Mouse (Mus musculus) regulatory T cell (primary cell): ENCODE results near the gene Shc2.

Source experiments
- in situ Hi-C: fragments of 300-600 bp; cut with MboI, MseI; formaldehyde crosslinking; loops from one replicate; pipeline ENCODE4 v1.15.1; 2025; ENCODE audit warnings: high pct_unique_total_duplicates

Gene Shc2

DNA sequence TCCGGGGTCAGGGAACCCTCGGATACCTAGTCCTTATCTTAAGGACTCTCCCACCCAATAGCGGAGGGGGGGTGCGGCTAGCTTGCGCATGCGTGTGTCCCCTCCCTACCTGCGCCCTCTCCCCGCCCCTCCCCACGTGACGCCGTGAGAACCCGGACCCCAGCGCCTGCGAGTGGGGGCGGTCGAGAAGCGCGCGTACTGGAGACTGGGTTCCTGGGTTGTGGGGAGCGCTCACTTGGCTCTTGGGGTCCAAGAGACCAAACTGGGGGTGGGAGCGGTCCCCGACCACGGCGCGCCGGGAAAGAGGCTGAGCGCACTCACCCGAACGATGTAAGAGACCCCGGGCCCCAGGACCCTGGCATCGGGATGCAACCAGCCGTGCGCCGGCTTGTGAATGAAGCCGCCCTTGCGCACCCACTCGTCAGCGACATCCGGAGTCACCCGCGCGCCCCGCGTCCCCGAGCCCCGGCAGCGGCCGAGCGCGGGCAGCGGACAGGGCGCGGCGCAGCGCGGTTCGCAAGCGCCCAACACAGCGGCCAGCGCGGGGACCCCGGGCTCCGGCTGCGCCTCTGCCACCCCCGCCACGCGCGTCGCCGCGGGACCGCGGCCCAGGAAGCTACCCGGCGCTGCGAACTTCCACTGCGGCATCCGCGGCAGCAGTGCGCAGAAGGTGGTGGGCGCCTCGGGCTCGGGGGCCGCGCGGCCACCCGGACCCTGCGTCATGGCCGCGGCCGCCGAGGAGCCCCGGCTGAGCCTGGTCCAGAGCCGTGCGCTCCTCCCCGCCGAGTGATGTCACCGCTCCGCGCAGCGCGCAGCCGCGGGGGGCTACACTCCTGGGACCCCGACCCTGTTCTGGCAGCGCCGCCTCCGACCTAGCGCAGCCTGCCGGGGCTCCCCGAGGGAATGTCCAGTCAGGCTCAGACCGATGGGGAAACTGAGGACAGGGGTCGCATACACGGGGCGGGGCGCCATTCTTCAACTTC is at the start of gene Shc2:
Gene Shc2, minus strand, starts transcription at position 791 of the 983 bp plus-strand sequence.
- in situ Hi-C loops, result no loop called here

DNA sequence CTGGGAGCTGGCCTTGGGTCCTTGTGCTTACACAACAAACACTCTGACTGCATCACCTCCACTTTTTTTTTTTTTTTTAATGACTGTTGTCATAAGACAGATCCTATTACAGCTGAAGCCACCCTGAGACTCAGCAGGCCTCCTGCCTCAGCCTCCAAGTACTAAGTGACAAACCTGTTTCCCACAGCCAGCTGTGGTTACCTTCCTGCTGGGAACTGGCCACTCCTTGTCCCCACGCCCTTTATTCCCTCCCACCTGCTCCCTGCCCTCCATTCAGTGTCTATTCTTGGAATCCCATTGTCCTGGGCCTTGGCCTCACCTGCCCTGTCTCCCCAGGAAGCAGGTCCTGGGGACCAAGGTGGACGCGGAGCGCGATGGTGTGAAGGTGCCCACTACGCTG is 49.8 kb upstream of the Shc2 start:
- in situ Hi-C loops, result loop anchor here (10.0 kb wide), 1 partner anchor 1113 kb away; the partner anchor contains the start of gene Ilvbl

DNA sequence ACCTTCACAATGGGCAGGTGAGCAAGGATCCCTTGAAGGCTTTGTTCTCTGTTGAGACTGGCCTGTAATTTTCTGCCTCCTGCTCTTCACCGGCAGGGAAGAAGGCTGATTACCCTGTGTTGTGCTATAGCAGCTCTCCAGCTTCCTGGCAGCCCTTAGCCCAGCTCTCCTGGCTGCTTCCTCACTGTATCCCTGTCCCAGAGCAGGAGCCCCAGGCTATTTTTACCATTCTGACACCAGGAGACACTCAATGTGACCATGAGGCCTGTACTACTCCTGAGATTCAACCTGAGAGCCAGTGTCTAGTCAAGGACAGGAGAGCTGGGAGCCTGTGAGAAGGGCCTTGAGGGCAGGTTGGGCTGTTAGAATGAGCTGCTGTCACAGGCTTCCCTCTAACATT is 49.0 kb upstream of the Shc2 start:
- in situ Hi-C loops, result loop anchor here (10.0 kb wide), 1 partner anchor 1112 kb away; the partner anchor contains the start of gene Ilvbl

DNA sequence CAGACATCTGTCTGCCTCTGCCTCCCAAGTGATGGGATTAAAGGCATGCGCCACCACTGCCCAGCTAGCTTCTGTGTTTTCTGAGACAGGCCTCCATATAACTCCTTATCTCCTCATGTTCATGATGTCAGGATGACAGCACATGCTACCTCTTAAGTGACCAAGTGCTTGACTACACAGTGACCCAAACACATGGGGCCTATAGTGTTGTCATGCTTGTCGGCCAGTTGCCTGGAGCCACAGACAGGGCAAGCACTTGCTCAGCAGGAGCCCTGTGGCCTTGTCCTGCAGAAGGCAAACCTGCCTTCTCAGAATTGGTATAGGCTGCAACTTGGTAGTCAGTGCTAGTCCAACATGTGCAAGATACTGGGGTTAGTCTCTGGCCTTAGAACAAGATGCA is 48.5 kb upstream of the Shc2 start:
- in situ Hi-C loops, result loop anchor here (10.0 kb wide), 1 partner anchor 1111 kb away; the partner anchor contains the start of gene Ilvbl

- in situ Hi-C loops, result loop anchor here (10.0 kb wide), 1 partner anchor 1110 kb away; the partner anchor contains the start of gene Ilvbl
These were observed 47.3 kb upstream of the Shc2 start for GRCm38 (mm10) chr10:79684770-79685600.

DNA sequence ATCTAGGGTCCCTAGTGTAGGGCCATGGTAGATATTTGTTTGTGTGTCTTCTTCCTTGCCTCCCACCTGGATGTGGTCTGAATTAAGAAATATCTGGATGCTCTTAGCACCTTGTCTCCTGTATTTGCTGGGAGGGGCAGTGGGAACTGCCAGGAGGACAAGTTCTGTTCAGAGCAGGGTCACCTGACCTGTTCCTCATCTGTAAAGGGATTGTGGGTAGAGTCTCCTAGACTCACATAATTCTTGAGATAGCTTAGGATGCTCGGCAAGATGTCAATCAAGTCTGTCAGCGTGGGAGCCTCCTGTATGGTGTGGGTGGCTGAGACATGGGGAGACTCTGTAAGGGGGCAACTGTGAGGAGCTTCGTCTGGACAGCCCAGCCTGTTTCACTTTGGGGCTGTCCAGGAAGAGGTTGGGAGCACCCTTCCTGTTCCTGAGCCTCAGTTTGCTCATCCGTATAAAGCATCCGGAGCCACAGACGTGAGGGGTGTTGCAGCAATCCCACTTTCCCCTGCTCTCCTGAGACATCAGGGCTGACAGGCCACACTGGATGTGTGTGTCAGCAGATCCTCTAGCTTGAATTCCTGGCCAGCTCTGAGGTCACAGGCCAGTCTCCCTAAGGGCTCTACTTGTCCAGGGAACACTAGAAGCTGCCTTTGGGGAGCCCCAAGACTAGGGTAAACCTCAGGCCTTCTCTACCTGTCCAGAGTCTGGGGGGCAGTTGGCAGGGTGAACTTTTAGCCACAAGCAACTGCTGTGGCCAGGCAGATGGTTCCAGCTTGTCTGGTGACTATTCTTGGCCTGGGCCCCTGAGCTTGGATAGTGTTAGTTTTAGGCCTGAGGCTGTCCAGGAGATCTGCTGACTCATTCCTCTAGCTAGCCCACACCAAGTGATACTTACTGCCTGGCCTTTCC is 46.3 kb upstream of the Shc2 start:
- in situ Hi-C loops, result loop anchor here (10.0 kb wide), 1 partner anchor 1109 kb away; the partner anchor contains the start of gene Ilvbl

- in situ Hi-C loops, result loop anchor here (10.0 kb wide), 1 partner anchor 1108 kb away; the partner anchor contains the start of gene Ilvbl
These were observed 45.3 kb upstream of the Shc2 start for GRCm38 (mm10) chr10:79682916-79683582.

GRCm38 (mm10) chr10:79682551-79682915 is 44.8 kb upstream of the Shc2 start:
- in situ Hi-C loops, result loop anchor here (10.0 kb wide), 1 partner anchor 1108 kb away; the partner anchor contains the start of gene Ilvbl

DNA sequence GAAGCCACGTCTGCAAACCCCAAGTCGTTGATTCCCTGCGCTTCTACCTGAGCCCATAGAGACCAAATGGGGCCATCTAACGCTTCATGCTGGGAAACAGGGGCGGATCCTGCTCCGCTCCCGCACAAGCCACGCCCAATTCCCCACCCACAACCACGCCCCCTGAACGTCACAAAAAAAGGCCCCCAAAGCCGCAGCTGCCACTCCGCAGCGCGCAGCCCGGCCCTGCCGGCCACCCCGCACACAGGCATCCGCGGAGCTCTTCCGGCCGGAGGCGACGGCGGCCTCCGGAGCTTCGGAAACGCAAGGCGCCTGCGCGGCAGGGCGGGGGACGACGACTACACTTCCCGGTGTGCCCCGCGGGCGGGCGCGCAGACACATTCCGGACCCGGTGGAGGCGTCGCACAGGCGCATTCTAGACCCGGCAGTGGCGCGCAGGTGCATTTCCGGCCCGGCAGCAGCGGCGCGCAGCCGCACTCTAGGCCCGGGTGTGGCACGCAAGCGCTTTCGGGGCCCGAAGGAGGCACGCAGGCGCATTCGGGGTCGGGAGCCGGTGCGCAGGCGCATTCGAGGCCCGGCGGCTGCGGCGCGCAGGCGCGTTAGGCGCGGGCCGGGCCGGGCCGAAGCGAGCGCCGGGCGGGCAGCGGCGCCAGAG is 44.0 kb upstream of the Shc2 start, which contains the start of gene Cdc34:
Gene Cdc34, plus strand, starts transcription at position 605 of the 655 bp plus-strand sequence.
- in situ Hi-C loops, result loop anchor here (10.0 kb wide), 1 partner anchor 1107 kb away; the partner anchor contains the start of gene Ilvbl

DNA sequence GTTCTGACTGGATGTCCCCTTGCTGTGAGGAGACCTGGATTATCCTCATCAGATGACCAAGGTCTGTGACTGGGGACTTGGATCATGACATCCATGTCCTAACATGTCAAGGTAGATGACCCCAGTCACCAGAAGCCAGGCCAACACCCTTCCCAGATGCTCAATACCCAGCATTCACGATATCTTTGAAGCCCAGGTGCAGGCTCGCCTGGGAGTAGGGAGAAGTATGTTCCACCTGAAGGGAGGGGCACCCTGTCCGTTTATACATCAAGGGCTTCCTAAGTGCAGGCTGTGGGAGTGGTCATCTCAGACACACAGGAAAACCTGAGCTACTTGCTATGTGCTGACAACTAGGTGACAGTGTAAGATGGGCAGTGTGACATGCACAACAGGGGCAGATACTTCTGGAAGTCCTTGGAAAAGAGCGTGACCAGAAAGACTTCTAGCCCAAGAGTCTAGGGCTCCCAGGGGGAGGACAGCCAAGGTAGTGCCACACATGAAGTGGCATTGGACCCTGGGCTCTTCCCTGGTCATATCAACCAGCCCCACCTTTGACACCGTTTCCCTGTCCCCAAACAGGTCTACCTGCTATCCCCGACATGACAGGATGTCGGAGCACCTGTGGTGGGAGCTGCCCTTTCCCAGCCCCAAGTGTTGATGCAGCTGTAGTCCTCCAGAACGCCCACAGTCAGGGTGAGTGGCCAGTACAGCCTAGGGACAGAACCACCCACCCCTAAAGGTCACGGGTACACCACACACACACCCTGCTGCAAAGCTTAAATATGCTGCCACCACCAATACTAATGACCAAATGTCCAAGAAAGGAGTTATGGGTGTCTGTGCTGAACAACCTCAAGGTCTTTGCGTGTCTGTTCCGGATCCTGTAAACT is 43.1 kb upstream of the Shc2 start:
- in situ Hi-C loops, result loop anchor here (10.0 kb wide), 1 partner anchor 1106 kb away; the partner anchor contains the start of gene Ilvbl

DNA sequence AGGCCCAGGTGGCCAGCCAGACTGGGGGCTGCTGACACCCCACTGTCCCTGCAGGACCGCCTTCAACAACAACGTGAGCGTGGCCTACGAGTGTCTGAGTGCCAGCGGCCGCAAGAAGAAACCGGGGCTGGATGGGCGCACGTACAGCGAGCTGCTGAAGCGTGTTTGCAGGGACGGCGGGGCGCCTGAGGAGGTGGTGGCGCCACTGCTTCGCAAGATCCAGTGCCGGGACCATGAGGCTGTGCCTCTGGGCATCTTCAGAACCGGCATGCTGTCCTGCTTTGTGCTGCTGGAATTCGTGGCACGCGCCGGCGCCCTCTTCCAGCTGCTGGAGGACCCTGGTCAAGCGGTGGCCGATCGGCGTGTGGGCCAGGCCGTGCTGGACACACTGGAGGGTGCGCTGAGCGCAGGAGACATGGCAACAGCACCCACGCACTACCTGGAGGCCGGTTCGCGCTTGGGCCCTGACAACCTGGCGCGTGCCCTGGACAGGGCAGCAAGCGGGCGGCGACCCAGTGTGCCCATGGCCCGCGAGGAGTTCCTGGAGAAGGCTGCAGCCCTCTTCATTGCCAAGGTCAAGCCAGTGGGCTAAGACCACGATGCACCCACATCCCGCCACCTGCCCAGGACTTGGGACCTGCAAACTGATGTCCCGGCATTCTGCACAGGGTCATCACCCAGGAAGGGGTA is 37.8 kb upstream of the Shc2 start:
- in situ Hi-C loops, result no loop called here

GRCm38 (mm10) chr10:79673054-79673453 is 35.3 kb upstream of the Shc2 start:
- in situ Hi-C loops, result no loop called here

DNA sequence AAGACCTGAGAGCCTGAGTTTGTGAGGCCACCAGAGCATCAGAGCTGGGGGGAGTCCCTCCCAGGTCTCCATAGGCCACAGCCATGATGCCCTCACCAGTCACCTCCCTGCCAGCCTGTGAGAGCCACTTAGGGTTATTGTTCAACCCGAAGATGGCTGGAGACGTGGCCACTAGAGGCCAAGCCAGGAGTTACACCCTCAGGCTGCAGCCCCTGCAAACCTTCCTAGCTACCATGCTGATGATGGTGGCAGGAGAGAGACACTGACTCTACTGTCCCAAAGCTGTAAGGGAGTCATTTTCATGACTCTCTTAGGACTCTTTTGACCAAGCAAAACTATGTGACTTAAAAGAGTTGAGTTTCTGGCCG is 34.4 kb upstream of the Shc2 start:
- in situ Hi-C loops, result no loop called here

- in situ Hi-C loops, result no loop called here
These were observed 33.8 kb upstream of the Shc2 start for GRCm38 (mm10) chr10:79671396-79672087.

- in situ Hi-C loops, result no loop called here
These were observed 32.6 kb upstream of the Shc2 start for GRCm38 (mm10) chr10:79670071-79670888.

DNA sequence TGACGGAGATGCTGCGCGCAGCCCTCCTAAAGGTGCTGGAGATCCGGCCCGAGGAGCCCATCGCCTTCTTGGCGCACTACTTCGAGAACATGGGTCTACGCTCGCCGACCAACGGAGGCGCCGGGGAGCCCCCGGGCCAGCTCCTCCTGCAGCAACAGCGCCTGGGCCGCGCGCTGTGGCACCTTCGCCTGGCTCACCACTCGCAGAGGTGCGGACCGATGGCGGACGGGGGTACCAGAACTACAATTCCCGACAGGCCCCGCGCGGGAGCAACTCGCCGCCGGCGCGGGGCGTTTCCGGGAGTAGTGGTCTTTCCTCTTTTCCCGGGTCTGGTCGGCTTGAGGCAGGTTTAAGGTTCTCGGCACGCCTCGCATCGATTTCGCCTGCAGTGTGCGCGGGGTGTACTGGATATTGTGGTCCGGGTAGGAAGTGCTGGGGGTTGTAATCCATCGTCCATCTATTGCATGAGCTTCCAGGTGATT is 31.9 kb upstream of the Shc2 start:
- in situ Hi-C loops, result no loop called here
